Mouse (Mus musculus) cerebellum, postnatal 25 days (tissue): ENCODE data around the gene Epha4.

Experiments
- DNase-seq, 2 experiments: peaks; one replicate each; pipeline ENCODE4 v3.0.0; 2021; ENCODE audit warnings: mixed read lengths in 2 of 2

Epha4 gene

GRCm38 (mm10) chr1:77514963-77515650 is at the start of gene Epha4:
Gene Epha4, minus strand, starts transcription at chr1:77515088.
- peak; percentile 60 to 76 for DNase-seq

GRCm38 (mm10) chr1:77556199-77556598 is 41.3 kb upstream of the Epha4 start:
- DNase-seq, result no peak

GRCm38 (mm10) chr1:77551927-77552326 is 37.0 kb upstream of the Epha4 start:
- DNase-seq, result no peak

- no peak for DNase-seq
Observed at GRCm38 (mm10) chr1:77545722-77546121, 30.8 kb upstream of the Epha4 start.

- no peak for DNase-seq
Observed at GRCm38 (mm10) chr1:77545035-77545434, 30.1 kb upstream of the Epha4 start.

- no peak for DNase-seq
Observed at GRCm38 (mm10) chr1:77544279-77544678, 29.4 kb upstream of the Epha4 start.

- no peak for DNase-seq
Observed at GRCm38 (mm10) chr1:77539945-77540344, 25.1 kb upstream of the Epha4 start.

GRCm38 (mm10) chr1:77538559-77538958 is 23.7 kb upstream of the Epha4 start:
- no peak for DNase-seq

- no peak for DNase-seq
Observed at GRCm38 (mm10) chr1:77535905-77536304, 21.0 kb upstream of the Epha4 start.

GRCm38 (mm10) chr1:77532576-77533183 is 17.8 kb upstream of the Epha4 start:
- DNase-seq, result no peak

- peak in 1 of 2 experiments; percentile 12 for DNase-seq
Observed at GRCm38 (mm10) chr1:77531934-77532575, 17.2 kb upstream of the Epha4 start.

- DNase-seq, result no peak
Observed at GRCm38 (mm10) chr1:77525082-77525481, 10.2 kb upstream of the Epha4 start.

GRCm38 (mm10) chr1:77523354-77523753 is 8.5 kb upstream of the Epha4 start:
- no peak for DNase-seq

GRCm38 (mm10) chr1:77521640-77522539 is 7.0 kb upstream of the Epha4 start:
- no peak for DNase-seq

- no peak for DNase-seq
Observed at GRCm38 (mm10) chr1:77518715-77519114, 3.8 kb upstream of the Epha4 start.

GRCm38 (mm10) chr1:77516203-77516991 is 1.5 kb upstream of the Epha4 start:
- DNase-seq, result peak; percentile 96

- peak in 1 of 2 experiments; percentile 39 for DNase-seq
Observed at GRCm38 (mm10) chr1:77515651-77515981, 728 bp upstream of the Epha4 start.

- peak; percentile 48 to 59 for DNase-seq
Observed at GRCm38 (mm10) chr1:77514325-77514962, 444 bp downstream of the Epha4 start.

- DNase-seq, result no peak
Observed at GRCm38 (mm10) chr1:77513959-77514324, 946 bp downstream of the Epha4 start.

GRCm38 (mm10) chr1:77513411-77513941 is 1.4 kb downstream of the Epha4 start:
- peak; percentile 25 to 34 for DNase-seq

GRCm38 (mm10) chr1:77512431-77513195 is 2.3 kb downstream of the Epha4 start:
- no peak for DNase-seq
